Mouse (Mus musculus): ENCODE measurements around the gene Abcc4.

The Abcc4 gene

DNA sequence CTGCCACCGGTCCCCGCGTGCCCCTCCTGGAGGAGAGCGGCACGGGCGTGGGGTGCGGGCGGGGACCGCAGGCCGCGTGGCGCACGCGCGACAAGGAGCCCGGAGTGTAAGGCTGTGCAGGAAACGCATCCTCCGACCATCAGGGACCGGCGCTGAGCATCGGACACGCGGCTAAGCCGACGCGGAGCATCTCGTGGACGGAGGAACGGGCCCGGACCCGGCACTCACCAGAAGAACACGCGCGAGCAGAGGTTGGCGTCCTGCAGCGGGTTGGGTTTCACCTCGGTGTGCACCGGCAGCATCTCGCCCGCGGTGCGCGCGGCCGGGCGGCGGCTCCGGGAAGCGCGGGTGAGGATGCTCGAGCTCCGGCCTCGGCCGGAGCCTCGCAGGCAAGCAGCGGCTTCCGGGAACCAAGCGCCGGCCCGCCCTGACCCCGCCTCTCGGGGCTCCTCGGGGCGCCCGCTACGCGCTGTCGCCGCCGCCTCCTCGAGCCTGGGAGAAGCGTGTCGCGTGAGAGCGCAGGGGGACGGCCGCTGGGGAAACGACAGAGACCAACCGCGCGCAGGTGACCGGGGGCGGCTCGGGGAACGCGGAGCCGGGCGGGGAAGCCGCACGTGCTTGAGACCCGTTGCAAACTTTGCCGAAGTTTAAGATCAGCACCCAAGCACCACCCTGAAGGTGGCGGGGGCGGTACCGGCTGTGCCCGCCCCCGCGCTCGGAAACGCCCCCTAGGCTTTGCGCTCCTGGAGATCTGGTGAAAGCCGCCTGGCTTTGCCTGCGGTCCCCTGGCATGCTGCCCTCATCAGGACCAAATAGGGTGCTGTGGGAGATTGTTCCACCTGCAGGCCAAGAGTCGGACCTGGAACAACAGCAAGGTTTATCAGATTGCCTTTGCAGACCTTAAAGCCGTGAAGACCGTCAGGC, at the start of gene Abcc4:
Gene Abcc4, minus strand, starts transcription at position 412 of the 924 bp plus-strand sequence.
- DNase-seq (ENCODE audit: low spot score) = peak; percentile 40

DNA sequence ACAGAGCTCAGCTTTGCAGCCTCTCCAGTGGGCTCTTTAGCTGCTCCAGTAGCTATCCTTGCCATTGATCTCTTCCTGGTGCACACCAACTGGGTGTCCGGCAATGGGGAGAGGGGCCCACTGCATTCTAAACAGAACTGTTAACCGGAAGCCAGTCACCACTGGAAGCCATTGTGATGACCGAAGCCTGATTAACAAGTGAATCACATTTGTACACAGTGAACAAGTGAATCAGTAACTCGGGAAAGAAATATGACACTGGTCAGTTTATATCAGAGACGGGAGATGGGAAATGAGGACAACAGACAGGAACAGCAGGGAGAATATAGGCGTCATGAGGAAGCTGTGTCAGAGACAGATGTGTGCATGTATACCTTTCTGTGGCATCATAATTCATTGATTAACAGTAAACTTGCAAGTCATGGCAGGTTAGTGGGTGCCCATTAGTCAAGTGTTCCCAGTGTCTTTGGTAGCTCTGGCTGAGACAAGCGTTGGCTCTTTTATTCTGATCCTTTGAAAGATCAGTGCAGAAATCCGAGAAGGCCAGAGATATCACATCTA, 45.3 kb upstream of the Abcc4 start:
- DNase-seq (ENCODE audit: low spot score) = no peak

GRCm38 (mm10) chr14:118750505-118751192, 44.6 kb upstream of the Abcc4 start:
- DNase-seq (ENCODE audit: low spot score) = no peak

DNA sequence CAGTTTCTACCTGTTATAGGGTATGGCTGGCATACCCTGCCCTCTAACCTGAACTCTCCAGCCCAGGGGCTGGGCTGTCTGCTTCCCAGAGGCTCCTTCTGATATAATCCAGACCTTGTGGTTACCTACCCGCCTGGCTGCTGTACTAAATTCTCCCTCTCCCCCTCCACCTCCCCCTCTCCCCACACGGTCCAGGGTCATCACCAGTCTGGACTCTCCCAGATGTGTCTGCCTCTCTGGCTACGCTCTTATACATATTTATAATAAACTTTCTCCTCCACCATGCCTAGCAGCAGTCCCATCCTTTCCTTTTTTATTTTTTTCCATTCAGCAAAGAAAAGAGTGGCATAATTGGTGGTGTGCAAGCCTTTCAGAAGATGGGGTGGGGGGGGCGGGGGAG, 43.7 kb upstream of the Abcc4 start:
- DNase-seq (ENCODE audit: low spot score) = no peak

DNA sequence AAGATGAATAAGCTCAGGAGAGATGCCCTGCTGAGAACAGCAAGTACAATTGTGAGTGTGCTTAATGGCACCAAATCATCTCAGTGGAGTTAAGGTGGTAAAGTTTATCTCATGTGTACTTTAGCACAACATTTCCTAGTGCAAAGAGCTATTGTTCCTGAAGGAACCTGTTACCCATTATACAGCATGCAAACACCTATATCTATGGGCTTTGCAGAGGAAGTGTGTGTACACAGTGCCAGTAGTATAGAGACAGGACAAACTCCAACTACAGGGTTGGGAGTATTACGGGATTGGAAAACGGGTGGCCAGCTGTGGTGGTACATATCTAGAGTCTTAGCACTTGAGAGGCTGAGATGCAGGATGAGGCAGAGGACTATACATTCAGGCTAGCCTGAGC, 43.0 kb upstream of the Abcc4 start:
- DNase-seq (ENCODE audit: low spot score) = no peak

- no peak for DNase-seq (ENCODE audit: low spot score)
Measured at GRCm38 (mm10) chr14:118742862-118743261, 36.8 kb upstream of the Abcc4 start.

GRCm38 (mm10) chr14:118741780-118742179, 35.8 kb upstream of the Abcc4 start:
- DNase-seq (ENCODE audit: low spot score) = no peak

DNA sequence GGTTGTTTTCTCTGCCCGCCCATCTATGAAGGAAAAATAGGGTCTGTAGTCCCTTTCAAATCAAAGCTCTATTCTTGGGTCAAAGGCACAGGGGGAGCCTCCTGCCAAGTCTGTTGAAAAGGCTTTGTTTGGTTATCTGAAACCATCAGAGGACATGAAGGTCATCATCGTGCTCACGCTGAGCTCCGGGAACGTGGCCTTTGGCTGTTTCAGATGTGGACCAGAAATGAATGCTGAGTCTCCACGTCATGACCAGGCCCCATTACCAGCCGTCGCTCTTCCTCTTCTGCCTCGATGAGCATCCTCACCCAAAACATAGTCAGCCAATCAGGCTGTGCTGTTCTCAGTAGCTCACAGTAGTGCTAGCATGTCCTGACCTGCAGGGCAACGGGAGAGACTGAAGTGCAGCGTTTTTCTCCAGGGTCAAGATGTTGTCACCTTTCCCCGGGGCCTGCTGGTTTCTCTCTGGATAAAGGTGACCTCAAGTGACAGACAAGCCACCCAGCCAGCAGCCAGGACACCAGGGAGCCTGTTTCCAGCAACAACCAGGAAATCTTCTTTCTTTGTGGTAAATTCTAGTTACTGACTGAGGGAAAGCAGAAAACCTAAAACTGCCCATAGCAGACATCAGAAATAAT, 31.4 kb upstream of the Abcc4 start:
- DNase-seq (ENCODE audit: low spot score) = no peak

- no peak for DNase-seq (ENCODE audit: low spot score)
Measured at GRCm38 (mm10) chr14:118735114-118735513, 29.1 kb upstream of the Abcc4 start.

GRCm38 (mm10) chr14:118733146-118733545, 27.1 kb upstream of the Abcc4 start:
- no peak for DNase-seq (ENCODE audit: low spot score)

- no peak for DNase-seq (ENCODE audit: low spot score)
Measured at GRCm38 (mm10) chr14:118730631-118731030, 24.6 kb upstream of the Abcc4 start.

GRCm38 (mm10) chr14:118725467-118725866, 19.4 kb upstream of the Abcc4 start:
- no peak for DNase-seq (ENCODE audit: low spot score)

DNA sequence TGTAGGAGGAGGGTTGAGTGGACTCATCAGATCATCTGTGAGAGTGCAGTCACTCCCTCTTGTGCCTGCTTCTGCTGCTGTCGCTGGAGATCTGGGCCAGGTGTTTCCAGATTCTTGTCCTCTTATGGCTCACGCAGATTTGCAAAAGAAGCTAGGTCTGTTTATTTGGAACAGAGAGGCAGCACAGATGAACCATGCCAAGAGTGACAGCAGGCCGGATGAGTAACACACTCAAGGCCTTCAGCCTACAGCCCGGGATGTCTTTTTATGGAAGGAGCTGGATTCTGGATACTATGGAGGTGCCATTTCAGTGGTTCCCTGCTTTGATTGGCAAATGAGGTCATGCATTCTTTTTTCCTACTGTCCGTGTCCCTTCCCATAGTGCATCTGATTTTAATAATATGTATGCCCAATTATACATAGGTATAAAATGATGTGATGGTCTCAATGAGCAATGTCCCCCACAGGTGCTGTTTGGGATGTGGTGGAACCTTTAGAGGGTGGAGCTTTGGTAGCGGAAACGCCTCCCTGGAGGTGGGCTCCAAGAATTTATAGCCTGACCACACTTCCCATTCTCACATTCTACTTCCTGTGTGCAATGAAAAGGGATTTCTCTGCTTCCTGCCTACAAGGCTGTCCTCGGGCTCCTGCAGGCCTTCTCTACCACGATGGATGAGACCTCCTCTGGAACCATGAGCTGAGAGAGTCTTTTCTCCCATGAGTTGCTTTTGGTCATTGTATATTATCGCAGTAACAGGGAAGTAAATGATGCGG, 18.1 kb upstream of the Abcc4 start:
- DNase-seq (ENCODE audit: low spot score) = no peak

DNA sequence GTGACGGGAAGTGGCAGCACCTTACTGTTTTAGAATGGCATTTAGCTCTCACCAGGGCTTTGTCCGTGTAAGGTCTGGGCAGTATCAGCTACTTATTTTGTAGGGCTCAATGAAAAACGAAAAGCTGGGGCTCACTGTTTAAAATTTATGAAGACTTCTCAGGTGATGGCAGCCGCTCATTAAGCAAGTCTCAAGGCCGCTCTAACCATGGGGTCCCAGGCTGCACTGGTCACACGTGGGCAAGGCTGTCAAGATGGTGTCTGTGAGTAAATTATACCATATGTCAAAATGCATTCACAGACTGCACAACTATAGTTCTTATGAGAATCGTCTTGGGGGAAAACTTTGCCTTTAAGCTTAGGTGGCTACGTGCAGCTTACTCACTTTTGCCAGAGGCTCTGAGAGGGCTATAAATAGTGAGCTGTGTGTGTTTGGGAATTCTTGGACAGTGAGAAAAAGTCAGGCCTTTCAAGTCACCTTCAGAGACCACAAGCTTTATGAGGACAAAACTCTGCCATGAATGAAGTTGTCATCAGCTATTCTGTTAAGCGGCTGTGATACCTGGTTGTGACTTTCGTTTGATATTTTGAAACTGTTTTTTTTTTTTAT, 13.7 kb upstream of the Abcc4 start:
- no peak for DNase-seq (ENCODE audit: low spot score)

DNA sequence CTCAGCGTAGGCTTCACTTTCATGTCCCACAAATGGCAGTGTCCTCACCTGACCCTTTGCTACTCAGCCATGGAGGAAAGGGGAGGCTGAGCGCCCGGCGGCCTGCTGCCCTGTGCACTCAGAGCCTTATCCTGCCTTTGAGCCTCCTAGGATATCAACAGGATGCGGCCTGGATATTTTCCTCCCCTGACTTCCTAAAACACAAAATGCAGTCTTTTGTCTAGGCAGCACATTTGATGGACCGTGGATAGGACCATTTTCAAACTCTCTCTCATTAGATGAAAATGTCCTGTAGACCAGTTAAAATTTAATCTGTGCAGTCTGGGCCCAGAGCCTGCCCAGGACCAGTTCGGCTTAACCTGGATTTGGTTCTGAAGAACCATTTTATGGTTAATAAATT, 12.6 kb upstream of the Abcc4 start:
- DNase-seq (ENCODE audit: low spot score) = no peak

DNA sequence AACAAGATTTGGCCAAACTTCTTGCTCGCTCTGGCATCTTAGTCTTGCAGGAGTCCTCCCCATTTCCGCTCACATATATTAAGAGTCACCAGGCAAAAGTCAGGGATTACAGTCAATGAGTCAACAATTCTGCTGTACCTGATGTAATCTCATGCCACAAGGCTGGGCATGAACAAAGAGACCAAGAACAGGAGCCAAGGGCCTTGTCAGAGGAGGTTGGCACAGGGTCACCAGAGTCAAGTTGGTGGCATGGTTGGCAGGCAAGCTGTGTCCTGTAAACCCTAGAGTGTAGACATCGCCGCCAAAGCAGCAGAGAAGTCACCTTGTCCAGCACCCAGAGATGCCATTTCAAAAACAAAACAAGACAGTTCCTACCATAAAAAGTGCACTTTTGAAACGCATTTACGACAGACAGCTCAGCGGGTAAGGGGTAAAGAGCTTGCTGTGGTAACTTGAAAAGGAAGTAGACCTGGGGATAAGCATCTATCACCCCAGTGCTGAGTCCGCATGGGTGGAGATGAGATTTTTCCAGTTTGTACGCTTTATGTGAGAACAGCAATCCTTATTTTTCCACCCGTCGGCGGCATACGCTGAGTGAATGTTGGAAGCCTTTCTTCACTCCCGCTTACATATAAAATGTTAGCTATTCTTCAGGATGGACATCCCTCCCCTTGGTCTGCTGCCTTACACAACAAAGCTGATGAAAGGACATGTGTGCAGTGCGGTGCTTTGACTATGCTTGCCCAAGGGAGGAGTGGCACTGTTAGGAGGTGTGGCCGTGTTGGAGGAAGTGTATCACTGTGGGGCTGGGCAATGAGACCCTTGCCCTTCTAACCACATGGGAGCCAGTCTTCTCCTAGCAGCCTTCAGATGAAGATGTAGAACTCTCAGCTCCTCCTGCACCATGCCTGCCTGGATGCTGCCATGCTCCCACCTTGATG, 10.6 kb upstream of the Abcc4 start:
- DNase-seq (ENCODE audit: low spot score) = no peak

GRCm38 (mm10) chr14:118714720-118715119, 8.7 kb upstream of the Abcc4 start:
- no peak for DNase-seq (ENCODE audit: low spot score)

DNA sequence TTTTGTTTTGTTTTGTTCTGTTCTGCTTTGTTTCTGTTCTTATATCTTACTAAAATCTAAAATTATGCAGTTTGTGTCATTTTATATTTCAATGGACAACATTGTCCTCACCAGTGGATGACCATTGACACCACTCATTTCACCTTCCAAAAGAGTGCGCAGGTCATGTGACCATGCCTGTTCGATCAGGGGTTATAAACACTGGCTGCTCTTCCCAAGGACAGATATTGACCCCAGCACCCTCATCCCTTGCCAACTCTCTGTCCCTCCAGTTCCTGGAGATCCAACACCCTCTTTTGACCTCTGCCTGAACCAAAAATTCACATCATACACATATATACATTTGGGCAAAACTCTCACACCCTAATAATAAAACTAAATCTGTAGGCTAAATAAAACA, 8.3 kb upstream of the Abcc4 start:
- DNase-seq (ENCODE audit: low spot score) = no peak

DNA sequence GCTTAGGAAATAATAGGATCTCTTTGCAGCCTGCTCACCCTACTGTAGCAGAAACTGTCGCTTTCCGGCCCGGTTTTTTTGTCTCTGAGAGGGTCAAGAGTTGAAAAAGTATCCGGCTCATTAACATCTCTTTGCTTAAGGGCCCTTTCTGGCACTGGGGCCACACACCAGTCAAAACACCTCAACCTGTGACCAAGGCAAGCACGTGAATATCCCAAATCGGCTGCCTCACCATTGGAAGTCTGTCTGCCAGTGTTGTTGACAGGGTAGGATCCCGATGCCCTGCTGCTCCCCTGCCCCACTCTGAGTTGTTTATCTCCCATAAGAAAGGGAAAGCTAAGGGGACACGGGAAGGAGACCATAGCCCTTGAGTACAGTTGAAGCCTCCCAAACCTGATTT, 7.8 kb upstream of the Abcc4 start:
- no peak for DNase-seq (ENCODE audit: low spot score)

- DNase-seq (ENCODE audit: low spot score) = no peak
Measured at GRCm38 (mm10) chr14:118713408-118713807, 7.4 kb upstream of the Abcc4 start.

Data from ovary, postnatal 10 days (tissue).